Mouse (Mus musculus) mouse trophoblast stem cell (cell line): Measurements from ENCODE around the gene Mfsd6.
"Not testable (repeated sequence)": the region's sequence is repeated elsewhere in the genome, so short reads cannot be mapped to it uniquely, and the experiment has no call there.

ENCODE experiments used
- in situ Hi-C, 2 experiments: fragments of 300-500 bp; cut with MseI, MboI; formaldehyde crosslinking; loops; 2 replicates in 1 of 2; 3 replicates in 1 of 2; pipeline ENCODE4 v1.15.1; 2025

The Mfsd6 gene

DNA sequence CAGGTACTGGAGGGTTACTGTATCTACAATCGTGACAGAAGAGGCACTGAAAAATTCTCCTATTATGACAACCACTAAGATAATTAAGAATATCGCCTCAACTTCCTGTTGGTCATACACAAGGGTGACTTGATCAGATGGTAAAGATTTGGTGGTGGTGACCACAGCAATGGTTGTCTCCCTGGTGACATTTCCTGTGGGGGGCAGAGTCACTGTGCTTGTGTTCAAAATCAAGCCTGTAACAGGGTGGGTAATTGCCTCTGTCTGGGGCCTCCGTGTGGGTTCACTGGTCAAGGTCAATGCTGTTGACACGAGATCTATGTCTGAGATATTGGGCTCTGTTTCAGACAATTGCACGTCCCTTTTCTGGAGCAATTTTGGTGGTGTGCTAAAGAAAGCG, 18.5 kb downstream of the Mfsd6 start:
- in situ Hi-C loops = no loop called here

DNA sequence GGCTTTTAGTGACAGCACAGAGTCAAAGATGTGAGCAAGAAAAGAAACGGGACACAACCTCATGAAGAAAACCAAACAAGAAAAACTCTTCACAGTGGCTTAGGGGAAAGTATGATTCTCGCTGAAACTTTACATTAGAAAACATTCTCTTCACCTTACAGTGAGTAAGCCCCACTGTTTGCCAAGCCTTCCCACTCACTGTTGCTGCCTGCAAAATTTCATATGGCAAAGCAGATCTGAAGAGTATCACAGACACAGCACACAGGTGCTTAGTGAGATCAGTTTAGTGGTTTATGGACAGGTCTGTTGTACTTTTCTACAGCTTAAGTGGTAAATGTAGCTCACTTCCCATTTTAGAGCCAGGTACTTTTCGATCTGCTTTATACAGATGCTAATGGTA, 20.2 kb downstream of the Mfsd6 start:
- in situ Hi-C loops = no loop called here

DNA sequence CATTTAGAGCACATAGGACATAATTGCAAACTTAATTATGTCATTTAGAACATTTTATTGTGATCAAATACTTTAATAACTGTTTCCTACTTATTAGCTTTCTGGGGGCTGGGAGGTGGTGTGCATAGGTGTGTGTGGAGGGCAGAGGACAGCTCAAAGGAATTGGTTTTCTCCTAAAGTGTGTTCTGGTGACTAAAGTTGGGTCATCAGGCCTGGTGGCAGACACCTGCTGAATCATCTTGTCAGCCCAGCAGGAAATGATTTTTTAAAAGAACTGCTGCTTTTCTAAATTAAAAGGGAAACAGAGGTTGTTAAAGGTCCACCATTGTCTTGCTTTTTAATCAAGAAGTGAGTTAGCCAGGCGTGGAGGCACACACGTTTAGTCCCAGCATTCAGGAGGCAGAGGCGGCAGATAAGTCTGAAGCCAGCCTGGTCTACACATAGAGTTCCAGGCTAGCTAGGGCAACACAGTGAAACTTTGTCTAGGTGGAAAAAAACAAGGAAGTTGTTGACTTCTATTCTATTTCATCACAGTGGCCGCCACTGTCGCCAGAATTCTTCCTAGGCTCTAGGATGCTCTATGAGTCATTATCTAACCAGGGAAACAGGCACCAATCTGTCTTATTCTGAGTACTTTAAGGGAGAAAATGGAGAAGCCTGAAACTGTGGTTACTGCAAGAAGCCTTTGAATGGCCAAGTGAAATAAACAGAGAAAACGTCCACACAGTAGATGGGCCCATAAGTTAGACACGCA, 24.3 kb downstream of the Mfsd6 start:
- in situ Hi-C loops = no loop called here

DNA sequence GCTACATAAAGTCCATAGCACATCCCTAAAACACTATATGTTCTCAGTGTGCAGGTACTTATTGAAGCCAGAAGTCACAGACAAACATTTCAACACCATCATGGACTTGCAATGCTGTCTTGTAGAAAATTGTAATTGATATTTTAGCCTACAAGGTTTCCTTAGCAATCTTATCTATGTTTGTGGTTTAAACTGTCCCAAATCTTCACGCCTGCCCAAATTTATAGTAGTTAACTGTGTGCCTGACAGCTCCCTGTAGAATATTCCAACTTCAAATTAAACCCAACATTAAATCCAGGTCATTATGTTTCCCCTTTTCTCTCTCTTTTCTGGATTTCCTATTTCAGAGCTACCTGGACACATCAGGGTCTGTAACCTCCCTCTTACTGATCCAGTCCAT, 25.3 kb downstream of the Mfsd6 start:
- in situ Hi-C loops = no loop called here

DNA sequence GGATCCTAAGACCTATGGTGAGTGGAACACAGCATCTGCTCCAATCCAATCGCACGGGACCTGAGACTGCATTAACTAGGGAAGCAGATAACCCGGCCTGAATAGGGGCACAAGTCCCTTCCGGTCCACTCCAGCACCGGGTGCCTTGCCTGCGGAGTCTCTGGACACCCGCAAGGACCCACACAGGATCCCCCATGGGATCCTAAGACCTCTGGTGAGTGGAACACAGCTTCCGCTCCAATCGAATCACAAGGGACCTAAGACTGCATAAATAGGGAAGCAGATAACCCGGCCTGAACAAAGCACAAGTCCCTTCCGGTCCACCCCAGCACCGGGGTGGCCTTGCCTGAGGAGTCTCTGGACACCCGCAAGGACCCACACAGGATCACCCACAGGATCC, 32.8 kb downstream of the Mfsd6 start:
- in situ Hi-C loops = not testable (repeated sequence)

DNA sequence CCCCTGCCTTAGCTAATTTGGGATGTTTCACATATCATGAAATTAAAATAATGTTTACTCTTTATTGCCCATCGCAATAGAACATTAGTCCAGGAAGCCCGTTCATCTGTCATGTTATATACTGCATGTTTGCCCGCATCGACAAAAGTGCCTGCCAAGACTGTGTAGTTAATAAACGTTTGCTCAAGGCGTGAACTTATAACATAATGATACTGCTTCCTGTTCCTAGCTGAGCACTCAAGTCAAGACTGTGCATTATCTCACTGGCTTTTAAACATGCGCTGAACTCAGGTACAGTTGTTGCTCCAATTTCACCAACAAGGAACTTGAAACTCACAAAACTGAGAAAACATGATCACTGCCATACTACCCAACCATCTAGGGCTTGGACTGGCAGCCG, 39.6 kb downstream of the Mfsd6 start:
- in situ Hi-C loops = no loop called here

DNA sequence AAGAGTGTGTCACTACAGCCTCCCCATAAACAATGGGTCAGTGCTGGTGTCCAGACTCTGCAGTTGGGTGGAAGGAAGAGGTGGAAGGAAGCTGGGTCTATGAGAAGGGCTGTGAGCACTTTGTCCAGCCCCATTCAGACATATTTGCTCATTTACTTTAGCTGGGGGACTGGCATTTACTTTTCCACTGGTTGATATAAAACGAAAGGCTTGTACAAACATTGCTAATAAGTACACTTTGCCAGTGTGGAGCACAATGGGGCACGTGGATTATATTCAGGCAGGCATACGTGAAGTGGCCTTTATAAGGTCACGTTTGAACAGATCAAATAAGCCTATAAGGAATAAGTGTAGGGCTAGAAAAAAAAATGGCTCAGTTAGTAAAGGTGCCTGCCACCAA, 43.7 kb downstream of the Mfsd6 start:
- in situ Hi-C loops = no loop called here

DNA sequence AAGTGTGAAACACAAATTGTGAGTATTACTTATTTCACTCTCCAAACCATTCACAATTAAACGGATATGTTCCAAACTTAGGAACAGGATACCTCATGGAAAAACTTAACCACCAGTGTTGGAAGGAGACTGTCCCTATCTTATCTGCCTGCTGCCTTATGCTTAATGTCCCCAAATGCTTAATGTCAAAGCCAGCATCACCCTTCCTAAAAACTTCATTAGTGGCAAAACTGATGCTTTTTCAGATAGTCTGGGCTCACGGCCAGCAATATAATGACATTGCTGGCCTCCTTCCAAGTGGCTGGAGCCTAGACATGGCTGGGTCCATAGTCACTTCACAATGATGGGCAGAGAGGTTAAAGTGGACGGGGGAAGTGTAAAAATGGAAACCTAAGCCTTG, 50.6 kb downstream of the Mfsd6 start:
- in situ Hi-C loops = no loop called here

DNA sequence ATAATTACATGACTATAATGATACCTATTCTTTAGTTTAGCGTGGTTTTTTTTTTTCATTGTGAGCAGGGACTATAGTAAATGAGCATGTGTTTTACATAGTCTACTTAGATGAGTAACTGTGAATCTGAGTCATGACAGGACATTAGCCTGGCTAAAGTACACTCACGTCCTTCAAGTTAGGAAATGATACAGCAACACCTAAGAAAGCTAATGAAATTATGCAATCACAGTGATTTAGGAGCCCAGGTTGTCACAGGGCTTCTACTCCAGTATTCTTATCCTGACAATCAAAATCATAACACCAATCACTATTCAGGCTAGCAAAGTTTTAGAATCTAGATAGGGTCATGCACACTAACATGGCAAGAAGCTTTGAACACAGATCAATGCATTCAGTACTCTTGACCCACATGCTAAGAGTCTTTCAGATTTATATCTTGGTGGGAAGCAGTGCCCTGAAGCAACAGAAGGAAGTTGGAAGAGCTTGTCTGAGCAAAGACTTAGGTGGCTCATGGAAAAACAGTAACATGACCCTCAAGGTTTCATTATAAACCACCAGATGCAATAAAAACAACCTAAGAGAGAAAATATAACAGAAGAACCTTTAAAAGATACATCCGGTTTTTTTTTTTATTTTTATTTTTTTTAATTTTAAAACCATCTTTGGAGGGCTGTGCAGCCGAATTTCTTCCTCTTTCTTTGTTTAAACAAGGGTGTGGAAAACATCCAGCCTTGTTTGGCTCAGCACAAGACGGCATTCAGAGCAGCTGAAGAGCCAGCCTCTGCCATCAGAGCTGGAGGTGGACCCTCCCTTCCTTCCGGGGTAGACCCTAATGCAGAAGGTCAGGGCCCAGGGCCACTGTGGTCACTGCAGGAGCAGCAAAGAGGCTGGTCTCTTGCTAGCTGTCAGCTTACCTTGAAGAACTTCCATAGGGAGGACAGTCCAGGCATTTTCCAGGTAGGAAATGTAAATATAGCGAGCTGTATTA, 51.4 kb downstream of the Mfsd6 start:
- in situ Hi-C loops = no loop called here

DNA sequence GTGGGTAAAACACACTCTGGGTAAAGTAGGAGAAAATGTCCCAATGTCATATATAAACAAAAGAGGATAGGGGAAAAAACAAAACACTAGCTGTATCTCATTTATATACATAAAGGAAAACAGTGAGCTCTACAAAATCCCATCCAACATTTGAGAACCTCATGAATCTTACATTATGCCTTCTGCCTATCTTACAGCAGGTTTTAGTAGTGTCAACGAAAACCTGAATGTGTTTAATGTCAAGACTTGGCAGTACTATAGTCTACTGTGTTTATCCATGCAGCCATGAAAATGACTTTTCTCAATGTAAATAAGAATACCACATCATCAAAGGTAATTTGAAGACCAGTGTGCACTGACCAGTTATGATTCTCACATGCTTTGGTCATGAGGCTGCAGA, 57.3 kb downstream of the Mfsd6 start:
- in situ Hi-C loops = no loop called here

DNA sequence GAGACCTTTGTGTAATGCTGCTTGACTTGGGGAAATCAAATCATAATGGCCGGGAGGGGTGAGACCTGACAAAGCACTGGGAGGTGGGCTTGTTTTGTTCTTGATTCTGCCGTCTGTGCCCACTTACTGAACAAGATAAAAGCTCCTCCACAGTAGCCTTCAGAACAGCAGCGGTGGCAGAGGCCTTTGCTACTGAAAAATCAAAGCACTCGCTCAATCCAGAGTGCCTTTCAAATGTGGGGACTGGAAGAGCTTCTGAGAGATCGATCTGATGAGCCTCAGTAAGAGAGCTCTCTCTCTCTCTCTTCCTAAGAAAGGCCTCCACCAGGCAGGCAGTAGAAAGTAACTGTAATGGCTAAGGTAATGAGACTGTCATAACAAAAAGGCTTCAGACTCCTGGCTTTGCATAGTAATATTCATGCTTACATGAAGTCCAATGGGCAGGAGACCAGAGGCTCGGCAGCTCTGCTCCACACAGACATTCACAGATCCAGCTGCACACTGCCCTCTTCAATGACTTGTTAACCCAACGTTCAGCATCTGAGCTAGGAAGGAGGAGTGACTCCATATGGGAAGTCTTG, 58.4 kb downstream of the Mfsd6 start:
- in situ Hi-C loops = no loop called here

DNA sequence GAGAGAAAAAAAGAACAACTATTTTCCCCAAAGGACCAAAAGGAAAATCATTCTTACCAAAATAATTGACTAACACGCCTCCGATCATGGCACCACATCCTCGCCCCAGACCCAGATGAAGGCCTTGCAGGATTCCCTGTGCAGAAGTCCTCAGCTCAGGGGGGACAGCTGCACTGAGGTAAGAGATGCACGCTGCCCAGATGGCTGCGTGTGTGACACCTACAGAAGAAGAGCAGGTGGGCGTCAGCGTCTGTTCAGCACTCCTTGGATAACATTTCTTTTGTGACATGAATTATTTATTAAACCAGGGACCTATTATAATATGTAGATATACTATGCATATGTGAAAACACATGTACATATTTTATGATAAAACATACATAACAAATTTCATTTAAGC, 64.0 kb downstream of the Mfsd6 start:
- in situ Hi-C loops = no loop called here

DNA sequence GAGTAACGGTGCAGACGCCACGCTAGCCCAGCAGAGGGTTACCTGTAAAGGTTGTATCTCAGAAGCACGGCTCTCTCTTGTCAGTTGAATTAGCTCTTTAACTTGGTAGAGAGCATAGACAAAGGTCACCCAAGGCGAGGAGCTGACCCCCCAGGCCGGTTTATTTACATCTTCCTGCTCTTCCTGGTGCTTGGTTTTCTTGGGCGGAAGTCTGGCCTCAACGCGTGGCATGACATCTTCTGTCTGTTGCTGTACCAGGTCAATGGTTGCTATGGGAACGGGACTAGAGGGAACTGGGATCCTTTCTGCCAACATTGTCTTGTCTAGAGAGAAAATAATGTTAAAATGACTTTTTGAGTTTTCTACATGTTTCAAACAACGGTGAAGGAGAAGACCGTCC, 66.5 kb downstream of the Mfsd6 start:
- in situ Hi-C loops = no loop called here

DNA sequence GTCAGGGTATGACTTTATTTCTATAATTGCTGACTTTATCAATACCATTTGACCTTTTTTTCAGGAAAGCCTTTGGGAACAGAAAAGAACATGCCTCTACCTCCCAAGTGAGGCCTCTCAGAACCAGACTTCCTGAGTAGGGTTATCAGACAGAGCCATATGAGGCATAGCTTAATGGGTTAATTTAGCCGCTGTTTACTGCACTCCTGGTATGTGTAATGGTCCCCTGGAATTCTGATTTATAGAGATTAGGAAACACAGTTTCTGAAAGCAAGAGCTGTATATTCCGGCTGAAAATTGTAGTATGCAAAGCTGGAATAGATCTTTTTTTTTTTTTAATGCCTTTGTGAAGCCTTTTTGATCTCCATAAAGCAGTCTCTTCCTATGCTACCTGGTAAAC, 67.0 kb downstream of the Mfsd6 start:
- in situ Hi-C loops = no loop called here

DNA sequence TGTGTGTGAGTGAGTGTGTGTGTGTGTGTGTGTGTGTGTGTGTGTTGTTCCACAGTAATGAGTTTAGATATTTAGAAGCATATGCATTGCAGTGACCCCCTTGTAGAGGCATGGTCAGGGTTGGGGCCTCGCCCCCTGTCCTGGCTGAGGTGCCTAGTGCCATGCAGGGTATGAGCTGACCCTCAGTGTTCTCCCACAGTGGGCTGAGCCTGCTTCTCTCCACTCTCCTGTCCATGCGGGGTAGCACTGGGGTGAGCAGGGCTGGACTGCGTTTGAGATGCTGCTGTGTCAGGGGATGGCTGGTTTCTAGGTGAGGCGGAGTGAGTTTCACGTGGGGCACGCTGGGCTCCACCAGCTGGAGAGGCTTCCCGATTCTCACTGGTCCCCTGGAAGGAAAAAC, 69.1 kb downstream of the Mfsd6 start:
- in situ Hi-C loops = no loop called here

DNA sequence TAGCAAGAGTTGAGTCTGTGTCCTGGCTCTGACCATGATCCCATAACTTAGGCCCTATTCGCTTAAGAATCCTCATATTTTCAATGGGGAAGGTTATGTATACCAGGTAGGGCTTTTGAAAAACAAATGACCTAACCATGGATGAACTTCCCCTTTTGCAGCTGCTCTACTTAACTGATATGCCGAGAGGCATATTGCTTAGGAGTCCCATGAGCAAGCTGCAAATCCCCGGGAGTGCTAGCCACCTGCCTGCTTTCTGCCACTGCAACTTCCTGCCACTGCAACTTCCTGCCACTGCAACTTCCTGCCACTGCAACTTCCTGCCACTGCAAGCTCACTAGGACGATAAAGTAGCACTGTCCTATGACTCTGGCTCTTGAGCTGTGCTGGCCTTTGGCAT, 72.1 kb downstream of the Mfsd6 start:
- in situ Hi-C loops = no loop called here

DNA sequence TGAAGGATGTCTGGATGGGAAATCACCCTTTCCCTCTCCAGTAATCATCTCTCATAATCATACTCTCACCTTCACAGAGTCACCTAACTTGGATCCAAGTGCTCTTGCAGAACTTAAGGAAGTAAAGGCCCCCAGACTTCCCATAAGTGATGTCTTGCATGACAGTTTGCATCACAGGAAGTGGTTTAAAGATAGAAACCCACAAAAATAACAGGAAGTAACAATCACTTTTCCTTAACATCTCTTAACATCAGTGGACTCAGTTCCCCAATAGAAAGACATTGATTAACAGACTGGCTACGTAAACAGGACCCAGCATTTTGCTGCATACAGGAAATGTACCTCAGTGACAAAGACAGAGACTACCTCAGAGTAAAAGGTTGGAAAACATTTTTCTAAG, 73.9 kb downstream of the Mfsd6 start:
- in situ Hi-C loops = no loop called here

DNA sequence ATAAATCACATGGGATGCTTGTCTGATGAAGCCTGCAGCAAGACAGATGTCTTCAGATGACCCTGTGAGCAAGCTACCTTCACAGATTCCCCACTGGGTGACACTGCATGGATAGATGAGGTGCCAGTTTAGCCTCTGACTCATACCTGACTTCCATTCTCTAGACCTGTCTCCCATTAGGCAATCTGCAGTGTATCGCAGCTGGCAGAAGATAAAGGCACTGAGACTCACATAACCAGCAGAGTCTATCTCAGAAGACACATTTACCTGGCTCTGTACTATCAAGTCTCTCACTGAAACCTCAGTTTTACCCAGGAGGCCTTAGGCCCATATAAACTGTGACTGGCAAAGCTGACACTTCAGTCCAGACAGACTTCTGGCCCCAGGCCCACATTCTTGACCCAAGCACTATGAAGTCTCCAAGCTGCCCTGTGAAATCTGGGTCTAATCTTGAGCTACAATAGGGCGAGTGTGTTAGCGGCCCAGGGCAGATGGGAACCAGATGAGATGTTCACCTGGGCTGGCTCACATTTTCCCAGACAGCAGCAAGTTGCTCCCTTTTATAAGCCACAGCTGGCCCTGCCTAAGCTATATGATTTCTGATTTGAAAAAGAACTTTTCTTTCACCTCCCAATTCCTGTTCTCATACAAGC, 74.5 kb downstream of the Mfsd6 start:
- in situ Hi-C loops = no loop called here

DNA sequence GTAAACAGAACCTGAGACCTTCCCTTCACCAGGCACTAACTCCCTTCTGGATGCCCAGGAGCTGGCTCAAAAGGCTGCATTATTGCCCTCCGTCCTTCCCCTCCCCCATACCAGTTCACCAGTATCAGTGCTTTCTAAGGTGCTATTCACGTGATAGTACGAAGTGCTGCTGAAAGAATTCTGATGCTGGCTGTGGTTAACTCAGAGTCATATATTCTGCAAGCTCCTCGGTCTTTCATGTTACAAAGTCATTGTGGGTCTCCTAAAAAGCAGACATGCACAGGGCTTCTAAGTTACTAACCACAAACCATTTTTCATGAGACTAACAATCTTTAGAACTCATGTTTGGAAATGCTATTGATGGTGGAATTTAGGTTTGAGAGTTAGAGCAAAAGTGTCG, 77.2 kb downstream of the Mfsd6 start:
- in situ Hi-C loops = no loop called here

DNA sequence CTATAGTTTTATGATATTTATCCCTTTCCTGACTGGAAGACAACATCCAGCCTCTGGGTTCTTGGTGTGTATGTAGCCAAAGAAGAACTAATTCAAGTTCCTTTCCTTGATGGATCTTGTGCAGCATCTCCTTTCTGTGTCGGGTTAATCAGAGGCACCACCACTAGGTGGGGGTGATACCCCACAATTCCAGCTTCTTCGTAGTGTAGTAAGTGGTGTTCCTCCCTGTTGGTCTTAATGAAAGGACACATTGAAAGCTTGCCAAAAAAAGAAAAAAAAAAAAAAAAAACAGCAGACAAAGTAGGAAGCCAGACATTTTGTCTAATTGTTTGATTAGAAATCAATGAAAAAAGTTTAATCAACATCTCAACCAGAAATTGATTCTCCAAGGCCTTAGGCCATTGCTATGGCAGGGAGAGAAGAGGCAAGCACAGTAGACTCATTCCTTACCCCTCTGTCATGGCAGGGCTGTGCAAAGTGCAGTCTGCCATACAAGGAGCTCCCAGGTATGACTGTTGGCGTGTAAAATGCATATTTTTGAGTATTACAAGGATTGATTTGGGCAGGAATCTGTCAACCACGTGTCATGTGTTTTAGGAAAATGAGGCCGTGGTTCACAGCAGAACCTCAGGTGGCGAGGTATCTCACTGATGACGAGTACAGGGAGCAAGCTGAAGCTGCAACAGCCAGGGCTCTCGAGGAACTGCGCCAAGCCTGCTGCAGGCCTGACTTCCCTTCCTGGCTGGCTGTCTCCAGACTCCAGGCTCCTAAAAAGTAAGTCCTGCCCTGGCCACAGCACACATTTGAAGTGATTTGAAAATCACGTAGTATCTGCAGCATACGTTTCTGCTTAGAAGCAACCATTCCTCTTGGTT, 78.9 kb downstream of the Mfsd6 start:
- in situ Hi-C loops = loop anchor here in 1 of 2 experiments (5.0 kb wide), 1 partner anchor 99 kb away; no protein-coding TSS in a partner anchor

DNA sequence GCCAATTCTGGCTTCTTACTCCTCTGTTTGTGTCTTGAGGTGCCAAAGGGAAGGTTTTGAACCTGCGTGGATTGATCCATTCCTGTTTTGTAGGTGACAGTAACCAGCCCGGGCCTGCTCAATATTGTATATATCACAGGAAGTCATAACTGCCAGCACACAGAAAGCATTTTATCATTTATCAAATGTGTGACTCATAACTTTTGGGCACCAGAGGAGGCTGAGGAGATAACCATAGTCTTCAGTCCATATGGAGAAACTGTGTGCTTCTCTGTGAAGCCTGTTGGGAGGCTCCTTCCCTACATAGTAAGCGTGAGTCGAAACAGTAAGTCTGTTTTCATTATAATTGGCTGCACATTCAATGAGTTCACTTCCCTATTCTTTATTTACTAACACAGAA, 86.5 kb downstream of the Mfsd6 start:
- in situ Hi-C loops = no loop called here
